Mouse (Mus musculus): Measurements from ENCODE around the gene Cdh13. TPM values are rescaled to one million over a fixed set of nuclear protein-coding genes. Genes with fewer than 3 reads are reported as not detected.

Gene Cdh13
- polyA plus RNA-seq, 1 experiment from 2014 or later, result 2.4 TPM

- Histone ChIP-seq H3K4me1 (peaks cover 18% of the 10 kb centered on the region), H3K36me3 (replicated peaks) (no peaks in the 10 kb centered on the region), H3K9me3 (no peaks in the 10 kb centered on the region), H3K4me3 (no peak overlapping the region), H3K27me3 (replicated peaks; ENCODE audit: low read depth, poor library complexity, severe bottlenecking) (no peaks in the 10 kb centered on the region), H3K27ac (replicated peaks) (0 out of 2 replicates have a peak overlapping the region, but pooled peaks have one; percentile 19)
- 79% methylated on average over 5 of the region's 5 CpGs for WGBS
- DNase-seq (ENCODE audit: low spot score), result no peak
These were observed 546.8 kb downstream of the Cdh13 start for GRCm38 (mm10) chr8:118830291-118830690.

GRCm38 (mm10) chr8:118831026-118831425, 547.5 kb downstream of the Cdh13 start:
- Histone ChIP-seq H3K27ac (replicated peaks) (peak overlapping the region; percentile 40), H3K27me3 (replicated peaks; ENCODE audit: low read depth, poor library complexity, severe bottlenecking) (no peaks in the 10 kb centered on the region), H3K9me3 (no peaks in the 10 kb centered on the region), H3K4me3 (no peak overlapping the region), H3K36me3 (replicated peaks) (no peaks in the 10 kb centered on the region), H3K4me1 (peaks cover 18% of the 10 kb centered on the region)
- 80% methylated on average over 10 of the region's 10 CpGs for WGBS
- DNase-seq (ENCODE audit: low spot score), result no peak

- no peaks in the 10 kb centered on the region for H3K4me1 ChIP-seq
- WGBS, result 93% methylated on average over 2 of the region's 2 CpGs
- no peak overlapping the region for H3K27ac ChIP-seq (replicated peaks)
- no peak overlapping the region for H3K4me3 ChIP-seq
- no peaks in the 10 kb centered on the region for H3K27me3 ChIP-seq (replicated peaks; ENCODE audit: low read depth, poor library complexity, severe bottlenecking)
- H3K9me3 ChIP-seq, result no peaks in the 10 kb centered on the region
- H3K36me3 ChIP-seq (replicated peaks), result no peaks in the 10 kb centered on the region
- no peak for DNase-seq (ENCODE audit: low spot score)
These were observed 555.3 kb downstream of the Cdh13 start for GRCm38 (mm10) chr8:118838801-118839200.

GRCm38 (mm10) chr8:118845690-118846089, 562.2 kb downstream of the Cdh13 start:
- Histone ChIP-seq H3K4me1 (peaks cover 10% of the 10 kb centered on the region), H3K4me3 (no peak overlapping the region), H3K9me3 (no peaks in the 10 kb centered on the region), H3K27ac (replicated peaks) (no peak overlapping the region), H3K36me3 (replicated peaks) (no peaks in the 10 kb centered on the region), H3K27me3 (replicated peaks; ENCODE audit: low read depth, poor library complexity, severe bottlenecking) (no peaks in the 10 kb centered on the region; the same call in 1 of the 2 replicates)
- no peak for DNase-seq (ENCODE audit: low spot score)

GRCm38 (mm10) chr8:118848021-118848420, 564.5 kb downstream of the Cdh13 start:
- DNase-seq (ENCODE audit: low spot score), result no peak
- H3K4me1 ChIP-seq, result peaks cover 10% of the 10 kb centered on the region
- no peaks in the 10 kb centered on the region; the same call in 1 of the 2 replicates for H3K27me3 ChIP-seq (replicated peaks; ENCODE audit: low read depth, poor library complexity, severe bottlenecking)
- no peaks in the 10 kb centered on the region for H3K9me3 ChIP-seq
- 59% methylated on average over 5 of the region's 5 CpGs for WGBS
- H3K4me3 ChIP-seq, result no peak overlapping the region
- H3K27ac ChIP-seq (replicated peaks), result no peak overlapping the region
- no peaks in the 10 kb centered on the region for H3K36me3 ChIP-seq (replicated peaks)

- H3K4me3 ChIP-seq, result no peak overlapping the region
- no peaks in the 10 kb centered on the region; the same call in 1 of the 2 replicates for H3K27me3 ChIP-seq (replicated peaks; ENCODE audit: low read depth, poor library complexity, severe bottlenecking)
- no peaks in the 10 kb centered on the region for H3K9me3 ChIP-seq
- H3K27ac ChIP-seq (replicated peaks), result no peak overlapping the region
- no peak for DNase-seq (ENCODE audit: low spot score)
- WGBS, result 90% methylated on average over 3 of the region's 3 CpGs
- no peaks in the 10 kb centered on the region for H3K36me3 ChIP-seq (replicated peaks)
- peaks cover 10% of the 10 kb centered on the region for H3K4me1 ChIP-seq
These were observed 566.0 kb downstream of the Cdh13 start for GRCm38 (mm10) chr8:118849515-118849914.

- H3K9me3 ChIP-seq, result no peaks in the 10 kb centered on the region
- 29% methylated on average over 6 of the region's 6 CpGs for WGBS
These were observed 566.8 kb downstream of the Cdh13 start for GRCm38 (mm10) chr8:118850381-118850780.

GRCm38 (mm10) chr8:118851361-118851760, 567.8 kb downstream of the Cdh13 start:
- Histone ChIP-seq H3K27me3 (replicated peaks; ENCODE audit: low read depth, poor library complexity, severe bottlenecking) (no peaks in the 10 kb centered on the region; the same call in 1 of the 2 replicates), H3K9me3 (no peaks in the 10 kb centered on the region), H3K36me3 (replicated peaks) (no peaks in the 10 kb centered on the region), H3K27ac (replicated peaks) (no peak overlapping the region), H3K4me1 (no peaks in the 10 kb centered on the region), H3K4me3 (no peak overlapping the region)
- 90% methylated on average over 10 of the region's 10 CpGs for WGBS
- DNase-seq (ENCODE audit: low spot score), result no peak

More at GRCm38 (mm10) chr8:118850381-118850780, 566.8 kb downstream of the Cdh13 start:
- H3K27ac ChIP-seq (replicated peaks), result no peak overlapping the region
- DNase-seq (ENCODE audit: low spot score), result peak; percentile 80
- H3K36me3 ChIP-seq (replicated peaks), result no peaks in the 10 kb centered on the region
- no peak overlapping the region for H3K4me3 ChIP-seq
- H3K27me3 ChIP-seq (replicated peaks; ENCODE audit: low read depth, poor library complexity, severe bottlenecking), result no peaks in the 10 kb centered on the region; the same call in 1 of the 2 replicates
- peaks cover 9% of the 10 kb centered on the region for H3K4me1 ChIP-seq

GRCm38 (mm10) chr8:118852861-118853260, 569.3 kb downstream of the Cdh13 start:
- no peaks in the 10 kb centered on the region for H3K27me3 ChIP-seq (replicated peaks; ENCODE audit: low read depth, poor library complexity, severe bottlenecking)
- no peaks in the 10 kb centered on the region for H3K4me1 ChIP-seq
- no peak overlapping the region for H3K27ac ChIP-seq (replicated peaks)
- DNase-seq (ENCODE audit: low spot score), result no peak
- no peaks in the 10 kb centered on the region for H3K36me3 ChIP-seq (replicated peaks)
- WGBS, result 84% methylated on average over 12 of the region's 12 CpGs
- H3K9me3 ChIP-seq, result no peaks in the 10 kb centered on the region
- H3K4me3 ChIP-seq, result no peak overlapping the region

- H3K4me1 ChIP-seq, result no peaks in the 10 kb centered on the region
- H3K27me3 ChIP-seq (replicated peaks; ENCODE audit: low read depth, poor library complexity, severe bottlenecking), result no peaks in the 10 kb centered on the region
- H3K36me3 ChIP-seq (replicated peaks), result no peaks in the 10 kb centered on the region
- H3K4me3 ChIP-seq, result no peak overlapping the region
- no peak overlapping the region for H3K27ac ChIP-seq (replicated peaks)
- H3K9me3 ChIP-seq, result no peaks in the 10 kb centered on the region
- no peak for DNase-seq (ENCODE audit: low spot score)
- WGBS, result 86% methylated on average over 8 of the region's 8 CpGs
These were observed 571.1 kb downstream of the Cdh13 start for GRCm38 (mm10) chr8:118854656-118855055.

GRCm38 (mm10) chr8:118866332-118866731, 582.8 kb downstream of the Cdh13 start:
- Histone ChIP-seq H3K27me3 (replicated peaks; ENCODE audit: low read depth, poor library complexity, severe bottlenecking) (no peaks in the 10 kb centered on the region), H3K36me3 (replicated peaks) (no peaks in the 10 kb centered on the region), H3K27ac (replicated peaks) (no peak overlapping the region), H3K9me3 (no peaks in the 10 kb centered on the region), H3K4me3 (no peak overlapping the region), H3K4me1 (no peaks in the 10 kb centered on the region)
- 81% methylated on average over 6 of the region's 6 CpGs for WGBS
- DNase-seq (ENCODE audit: low spot score), result no peak

GRCm38 (mm10) chr8:118870711-118871110, 587.2 kb downstream of the Cdh13 start:
- 89% methylated on average over 8 of the region's 8 CpGs for WGBS
- Histone ChIP-seq H3K4me1 (no peaks in the 10 kb centered on the region), H3K36me3 (replicated peaks) (no peaks in the 10 kb centered on the region), H3K27ac (replicated peaks) (no peak overlapping the region), H3K9me3 (no peaks in the 10 kb centered on the region), H3K27me3 (replicated peaks; ENCODE audit: low read depth, poor library complexity, severe bottlenecking) (no peaks in the 10 kb centered on the region), H3K4me3 (no peak overlapping the region)
- no peak for DNase-seq (ENCODE audit: low spot score)

- peaks cover 8% of the 10 kb centered on the region; the same call in 1 of the 2 replicates for H3K4me1 ChIP-seq
- 86% methylated on average over 11 of the region's 11 CpGs for WGBS
- DNase-seq (ENCODE audit: low spot score), result no peak
- H3K27ac ChIP-seq (replicated peaks), result no peak overlapping the region
- no peaks in the 10 kb centered on the region for H3K36me3 ChIP-seq (replicated peaks)
- H3K27me3 ChIP-seq (replicated peaks; ENCODE audit: low read depth, poor library complexity, severe bottlenecking), result no peaks in the 10 kb centered on the region
- no peak overlapping the region for H3K4me3 ChIP-seq
- H3K9me3 ChIP-seq, result no peaks in the 10 kb centered on the region
These were observed 596.6 kb downstream of the Cdh13 start for GRCm38 (mm10) chr8:118879939-118880825.
